In the genomic region with DNA sequence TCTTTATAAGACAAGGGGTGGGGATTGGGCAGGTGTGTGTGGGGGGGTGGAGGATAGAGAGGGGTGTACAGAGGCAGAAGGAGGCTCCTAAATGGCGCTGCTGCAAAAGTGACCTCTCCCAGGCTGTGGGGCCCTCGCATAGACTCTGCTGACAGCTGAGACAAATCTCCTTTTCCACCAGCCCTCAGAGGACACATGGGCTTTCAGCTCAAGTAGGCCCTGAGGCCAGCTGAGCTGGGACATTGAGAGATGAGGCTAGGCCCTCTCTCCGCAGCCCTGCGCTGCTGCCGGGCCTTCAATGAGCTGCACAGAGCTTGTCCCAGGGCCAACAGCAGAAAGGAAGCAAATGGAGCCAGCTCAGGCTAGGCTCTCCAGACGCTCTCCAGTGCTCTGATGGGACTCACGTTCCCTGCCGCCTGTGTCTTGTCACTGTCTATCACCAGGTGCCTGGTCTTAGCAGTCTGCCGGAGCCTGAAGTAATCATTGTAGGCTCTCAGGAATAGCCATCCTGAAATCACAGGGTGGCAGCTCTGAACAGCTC, we compare ENCODE assay signal across 23 mouse cellular contexts. TPM values are rescaled to one million over a fixed set of nuclear protein-coding genes. Genes with fewer than 3 reads are reported as not detected.
A peak's percentile ranks its signal among the peaks of the same experiment; 100 is the strongest.
DNase-seq lines count a peak whose midpoint lies in the region; ATAC-seq lines count a peak whose summit lies in the region.
"Had no signal": no experiment of that assay in that cellular context is flagged by ENCODE, and none has a peak within 500 bp of the region (broad histone marks: within the 10 kb centered on the region; RNA-seq: fewer than 3 reads in every experiment).

No protein-coding gene starts in this region.

- H3K27me3 ChIP-seq in neural tube, embryonic 15.5 days (replicated peaks), result no peaks in the 10 kb centered on the region

- no peak overlapping the region for H3K4me3 ChIP-seq in neural tube, embryonic 15.5 days (replicated peaks)
- H3K4me3 ChIP-seq: forebrain, embryonic 13.5 days had no signal

- WGBS in neural tube, embryonic 15.5 days, result 40% methylated on average over 9 of the region's 9 CpGs

- no peak overlapping the region for H3K9ac ChIP-seq in neural tube, embryonic 15.5 days (replicated peaks)
- H3K9ac ChIP-seq: forebrain, embryonic 13.5 days had no signal

- 0 out of 2 replicates have a peak overlapping the region, but pooled peaks have one; percentile 18 for H3K27ac ChIP-seq in neural tube, embryonic 15.5 days (replicated peaks)
- H3K27ac ChIP-seq: forebrain, embryonic 13.5 days had no signal

- ATAC-seq in erythroblast, adult 5-6 weeks (replicated peaks; ENCODE audit: low FRiP score, poor library complexity, severe bottlenecking), result peak; percentile 39; the same call in 1 of the 2 replicates
- ATAC-seq in neural tube, embryonic 15.5 days (ENCODE audit: low FRiP score), result no peak
- ATAC-seq: forebrain, embryonic 13.5 days; inflammation-experienced regulatory T-cells, adult 6 months had no signal

- H3K4me2 ChIP-seq in neural tube, embryonic 15.5 days, result no peak overlapping the region
- H3K4me2 ChIP-seq: forebrain, embryonic 13.5 days had no signal

- H3K4me1 ChIP-seq in neural tube, embryonic 15.5 days, result peaks cover 12% of the 10 kb centered on the region

- no peaks in the 10 kb centered on the region for H3K36me3 ChIP-seq in neural tube, embryonic 15.5 days

- intact Hi-C loops in heart, postnatal 10 days (cut with DNase I), result no loop called here
- intact Hi-C loops in heart, postnatal 36 days (cut with DNase I), result no loop called here

- no peaks in the 10 kb centered on the region for H3K9me3 ChIP-seq in neural tube, embryonic 15.5 days (replicated peaks)
- H3K9me3 ChIP-seq: forebrain, embryonic 13.5 days had no signal

- peak; percentile 16 to 29 for DNase-seq in heart, postnatal 10 days
- no peak for DNase-seq in heart, postnatal 36 days
- DNase-seq in kidney, postnatal 10 days, result peak; percentile 24
- DNase-seq in kidney, postnatal 4 days, result no peak
- DNase-seq in layer of hippocampus, adult 18-20 months (ENCODE audit: low spot score in 2 of 2), result no peak
- DNase-seq: adrenal gland, postnatal 36 days; B cell, adult 2 months; cerebellum, adult 18-20 months; cerebellum, postnatal 36 days; gastrocnemius, postnatal 10 days; heart, adult 11 months; heart, postnatal 14 days; left cerebral cortex, postnatal 4 days; liver; lung, postnatal 10 days; thymus, adult 2 months had no signal

RNA-seq across cellular contexts. Expression of a gene that starts 4.8 kb away (rescaled TPM):
- 1 to 10 TPM; 6.3 to 7.7 TPM for total RNA-seq in heart, postnatal 10 days (2021)
- 1 to 10 TPM; 4.0 to 7.7 TPM for total RNA-seq in heart, postnatal 36 days (2021)
- not detected in 2 replicates for total RNA-seq in erythroblast, adult 5-6 weeks (2015; ENCODE audit: low replicate concordance)
- not detected in 2 replicates for total RNA-seq in erythroblast, adult 5-6 weeks (2017; ENCODE audit: low replicate concordance)
- 7.9 and 11.0 TPM in 2 replicates for polyA plus RNA-seq in neural tube, embryonic 15.5 days (2015; fragmentation: Nextera tagmentation; extraction: Ambion mirVana)
- total RNA-seq in layer of hippocampus, adult 18-20 months (2021), result 10 to 100 TPM; 35.5 to 37.1 TPM
- total RNA-seq: megakaryocyte, adult 5-6 weeks; monocyte, adult 5-6 weeks had no signal
- polyA plus RNA-seq: inflammation-experienced regulatory T-cells, adult 6 months; liver, embryonic 16.5 days had no signal

Comparison
In these comparisons a context has a peak if more than half of its experiments do, and no peak if none do; other contexts are left out.
1. DNase-seq: peak in heart, postnatal 10 days (2 of 2) and kidney, postnatal 10 days (single experiment); none in heart, postnatal 36 days (0 of 2), kidney, postnatal 4 days (0 of 2) and layer of hippocampus, adult 18-20 months (0 of 2).
2. RNA of a gene that starts 4.8 kb away (total RNA-seq): 35.5 to 37.1 TPM in layer of hippocampus, adult 18-20 months, 6.3 to 7.7 TPM in heart, postnatal 10 days and 4.0 to 7.7 TPM in heart, postnatal 36 days; not detected in erythroblast, adult 5-6 weeks; every median in the first group is over 4 times any median in the second.